In genomic region chr6:22411796-22412195, GRCm38 (mm10) we compare ENCODE assay signal across 20 mouse cellular contexts. TPM values are rescaled to one million over a fixed set of nuclear protein-coding genes. Genes with fewer than 3 reads are reported as not detected.
DNase-seq lines count a peak whose midpoint lies in the region; ATAC-seq and TF ChIP-seq lines count a peak whose summit lies in the region.
"Had no signal": no experiment of that assay in that cellular context is flagged by ENCODE, and none has a peak within 500 bp of the region (broad histone marks: within the 10 kb centered on the region; RNA-seq: fewer than 3 reads in every experiment).

No protein-coding gene starts in this region.

- H3K4me2 ChIP-seq in CH12.LX (ENCODE audit: insufficient read depth, low read depth, poor library complexity, severe bottlenecking), result 0 out of 2 replicates have a peak overlapping the region, but pooled peaks have one; percentile 2
- no peak overlapping the region for H3K4me2 ChIP-seq in liver, embryonic 11.5 days
- H3K4me2 ChIP-seq: embryonic facial prominence, embryonic 12.5 days; forebrain, embryonic 15.5 days; hindbrain, embryonic 12.5 days had no signal

- no peaks in the 10 kb centered on the region for H3K36me3 ChIP-seq in CH12.LX (replicated peaks in 1 of 2; ENCODE audit: control insufficient read depth in 1 of 2, insufficient read depth in 1 of 2, low read length in 1 of 2)
- no peaks in the 10 kb centered on the region for H3K36me3 ChIP-seq in splenic B cell, adult 2 months (ENCODE audit: control insufficient read depth, insufficient read depth, low read length, poor library complexity, severe bottlenecking)
- no peaks in the 10 kb centered on the region for H3K36me3 ChIP-seq in liver, embryonic 11.5 days (ENCODE audit: control insufficient read depth, insufficient read depth, low read length)
- H3K36me3 ChIP-seq: embryonic facial prominence, embryonic 12.5 days; forebrain, embryonic 15.5 days; heart, embryonic 10.5 days; hindbrain, embryonic 12.5 days had no signal

- no peak for TF ChIP-seq RAD21 in CH12.LX (IDR thresholded peaks at IDR 0.05; ENCODE audit: low read depth, low read length)

- 0 out of 2 replicates have a peak overlapping the region, but pooled peaks have one; percentile 7 for H3K9ac ChIP-seq in CH12.LX (ENCODE audit: insufficient read depth, low read depth)
- no peak overlapping the region for H3K9ac ChIP-seq in liver, embryonic 11.5 days (ENCODE audit: low read depth, low read length)
- H3K9ac ChIP-seq: embryonic facial prominence, embryonic 12.5 days; forebrain, embryonic 15.5 days; hindbrain, embryonic 12.5 days had no signal

- H3K79me2 ChIP-seq in CH12.LX (replicated peaks; ENCODE audit: control insufficient read depth, extremely low read depth, insufficient read depth, poor library complexity, severe bottlenecking), result no peaks in the 10 kb centered on the region

- 88% methylated on average over 2 of the region's 2 CpGs for WGBS in liver, embryonic 11.5 days

- no peak for TF ChIP-seq POLR2A in CH12.LX (IDR thresholded peaks at IDR 0.05; ENCODE audit: low read depth, low read length)

- H3K4me3 ChIP-seq in CH12.LX (replicated peaks in 1 of 3; ENCODE audit: low read depth in 2 of 3, low read length in 2 of 3, poor library complexity in 1 of 3), result peak overlapping the region in 1 of 3 experiments; percentile 0
- H3K4me3 ChIP-seq in liver, embryonic 11.5 days (ENCODE audit: low read depth, low read length), result no peak overlapping the region
- H3K4me3 ChIP-seq: embryonic facial prominence, embryonic 12.5 days; forebrain, embryonic 15.5 days; heart, embryonic 10.5 days; hindbrain, embryonic 12.5 days had no signal

- dilution Hi-C loops in CH12.LX (cut with MboI; ENCODE audit: extremely low pct_ligation_motif_present, extremely low pct_unique_long_range_greater_than_20kb, low sequenced_read_pairs), result no loop called here

- TF ChIP-seq EP300 in CH12.LX (IDR thresholded peaks at IDR 0.05; ENCODE audit: low read length), result no peak

- H3K27me3 ChIP-seq in CH12.LX (replicated peaks), result no peaks in the 10 kb centered on the region
- H3K27me3 ChIP-seq in splenic B cell, adult 2 months (ENCODE audit: control insufficient read depth, insufficient read depth, low read length, poor library complexity, severe bottlenecking), result no peaks in the 10 kb centered on the region
- H3K27me3 ChIP-seq in liver, embryonic 11.5 days (replicated peaks; ENCODE audit: control insufficient read depth, insufficient read depth, low read length), result no peaks in the 10 kb centered on the region
- H3K27me3 ChIP-seq: embryonic facial prominence, embryonic 12.5 days; forebrain, embryonic 15.5 days; hindbrain, embryonic 12.5 days had no signal

- in situ Hi-C loops in CH12.LX (cut with MboI; ENCODE audit: low pct_ligation_motif_present, low pct_unique_long_range_greater_than_20kb, low sequenced_read_pairs), result no loop called here

- H3K27ac ChIP-seq in CH12.LX (ENCODE audit: insufficient read depth, low read depth), result no peak overlapping the region
- H3K27ac ChIP-seq in liver, embryonic 11.5 days (ENCODE audit: low read depth, low read length), result no peak overlapping the region
- H3K27ac ChIP-seq: embryonic facial prominence, embryonic 12.5 days; forebrain, embryonic 15.5 days; heart, embryonic 10.5 days; hindbrain, embryonic 12.5 days; hindbrain, postnatal 0 days had no signal

- H3K9me3 ChIP-seq in CH12.LX (replicated peaks; ENCODE audit: low read length), result peaks cover 2% of the 10 kb centered on the region
- H3K9me3 ChIP-seq in liver, embryonic 11.5 days (ENCODE audit: control insufficient read depth, low read length), result no peaks in the 10 kb centered on the region
- H3K9me3 ChIP-seq: embryonic facial prominence, embryonic 12.5 days; forebrain, embryonic 15.5 days; heart, embryonic 10.5 days; hindbrain, embryonic 12.5 days had no signal

- DNase-seq in CD4-positive helper T cell, adult 2 months (ENCODE audit: low read depth, low spot score), result peak; percentile 64
- no peak for DNase-seq in CH12.LX (ENCODE audit: extremely low read depth)
- peak; percentile 58 for DNase-seq in splenic B cell, adult 2 months (ENCODE audit: low read depth, low spot score)
- no peak for DNase-seq in adrenal gland, postnatal 25 days
- no peak for DNase-seq in left cerebral cortex, adult 18-20 months (ENCODE audit: low spot score in 2 of 2)
- DNase-seq in liver, embryonic 11.5 days (ENCODE audit: low spot score), result no peak
- DNase-seq: adrenal gland, adult 2 months; adrenal gland, postnatal 36 days; cerebellum, adult 2 months; cerebellum, postnatal 14 days; gastrocnemius, postnatal 36 days; heart, adult 11 months; heart, postnatal 10 days; heart, postnatal 4 days had no signal

- no peak for TF ChIP-seq CTCF in CH12.LX (conservative IDR thresholded peaks at IDR 0.05 in 1 of 2, IDR thresholded peaks at IDR 0.05 in 1 of 2; ENCODE audit: low read depth in 2 of 2, low read length in 2 of 2)

- peak; percentile 90 for ATAC-seq in inflammation-experienced regulatory T-cells, adult 6 months
- no peak for ATAC-seq in liver, embryonic 11.5 days (replicated peaks; ENCODE audit: low FRiP score)
- ATAC-seq: forebrain, embryonic 15.5 days; hindbrain, postnatal 0 days had no signal

- peaks cover 20 to 58% of the 10 kb centered on the region in 2 experiments for H3K4me1 ChIP-seq in CH12.LX (ENCODE audit: control insufficient read depth in 1 of 2, insufficient read depth in 2 of 2)
- H3K4me1 ChIP-seq in liver, embryonic 11.5 days (replicated peaks; ENCODE audit: control insufficient read depth, insufficient read depth, low read length), result no peaks in the 10 kb centered on the region
- H3K4me1 ChIP-seq: forebrain, embryonic 15.5 days had no signal

TF ChIP-seq in CH12.LX, 34 proteins besides CTCF, POLR2A, EP300 and RAD21:
- TF ChIP-seq ZKSCAN1 (IDR thresholded peaks at IDR 0.05; ENCODE audit: borderline replicate concordance, low read depth, low read length), result no peak
- TF ChIP-seq KAT2A (IDR thresholded peaks at IDR 0.05; ENCODE audit: insufficient replicate concordance, low read length), result no peak
- no peak for TF ChIP-seq JUN (IDR thresholded peaks at IDR 0.05; ENCODE audit: insufficient read depth, low read depth, low read length)
- TF ChIP-seq HCFC1 (IDR thresholded peaks at IDR 0.05; ENCODE audit: low read depth, low read length), result no peak
- no peak for TF ChIP-seq MAZ (IDR thresholded peaks at IDR 0.05; ENCODE audit: low read depth, low read length)
- no peak for TF ChIP-seq E2F4 (IDR thresholded peaks at IDR 0.05; ENCODE audit: insufficient replicate concordance, low read depth, low read length)
- no peak for TF ChIP-seq MYC (IDR thresholded peaks at IDR 0.05; ENCODE audit: low read depth, low read length)
- no peak for TF ChIP-seq NELFE (IDR thresholded peaks at IDR 0.05; ENCODE audit: low read depth, low read length)
- no peak for TF ChIP-seq TCF12 (IDR thresholded peaks at IDR 0.05; ENCODE audit: low read depth, low read length)
- no peak for TF ChIP-seq SMC3 (IDR thresholded peaks at IDR 0.05; ENCODE audit: low read depth, low read length)
- TF ChIP-seq CHD2 (IDR thresholded peaks at IDR 0.05; ENCODE audit: low read length), result no peak
- TF ChIP-seq ZMIZ1 (IDR thresholded peaks at IDR 0.05; ENCODE audit: low read depth, low read length), result no peak

RNA-seq across cellular contexts. Expression of gene Fam3c, which starts 55.8 kb away (rescaled TPM):
- 95.9 and 121 TPM in 2 replicates for total RNA-seq in CH12.LX (2012; rRNA removed)
- 61.9 and 68.4 TPM in 2 replicates for total RNA-seq in CH12.LX (2014; rRNA removed)
- polyA plus RNA-seq in CH12.LX (2012; ENCODE audit: insufficient read length, low read depth), result 155 and 169 TPM in 2 replicates
- polyA plus RNA-seq in inflammation-experienced regulatory T-cells, adult 6 months (2017; shearing (Covaris generic)), result 100 to 1,000 TPM in 2 of 3 experiments, 10 to 100 TPM in 1; 87.6 to 140 (median 107) TPM
- total RNA-seq in adrenal gland, postnatal 25 days (2021), result 37.9 and 53.0 TPM in 2 replicates
- 10 to 100 TPM; 95.7 to 98.4 TPM for total RNA-seq in left cerebral cortex, adult 18-20 months (2021)
- 33.7 and 35.2 TPM in 2 replicates for polyA plus RNA-seq in liver, embryonic 11.5 days (2014; fragmentation: Nextera tagmentation; extraction: Ambion mirVana)

Comparison
In these comparisons a context has a peak if more than half of its experiments do, and no peak if none do; other contexts are left out.
1. DNase-seq: peak in CD4-positive helper T cell, adult 2 months (single experiment) and splenic B cell, adult 2 months (single experiment); none in CH12.LX (single experiment), adrenal gland, postnatal 25 days (single experiment), left cerebral cortex, adult 18-20 months (0 of 2) and liver, embryonic 11.5 days (single experiment).